Mouse (Mus musculus) stomach, embryonic 14.5 days (tissue): ENCODE measurements around the gene Prnp. TPM values are rescaled to one million over a fixed set of nuclear protein-coding genes. Genes with fewer than 3 reads are reported as not detected.

ENCODE experiments used
- ATAC-seq: fragments of 200-750 bp; cut with Nextera tagmentation; 2 replicates; pipeline ENCODE4 v1.8.0; 2017; ENCODE audit warnings: low read depth, moderate TSS enrichment; ENCODE audit not compliant: insufficient number of reproducible peaks, insufficient read depth, low FRiP score
- H3K27ac ChIP-seq: fragments of 300-500 bp; sonication (generic); 2 replicates; pipeline ENCODE4 v1.5.1; 2014; ENCODE audit warnings: mild to moderate bottlenecking, low read length, moderate library complexity, mixed read lengths
- H3K27me3 ChIP-seq: fragments of 300-500 bp; sonication (generic); 2 replicates; pipeline ENCODE4 v1.6.1; 2014; ENCODE audit warnings: low read length, control low read depth, mixed read lengths; ENCODE audit not compliant: control insufficient read depth, insufficient read depth
- H3K36me3 ChIP-seq: fragments of 300-500 bp; sonication (generic); 2 replicates; pipeline ENCODE4 v1.6.1; 2014; ENCODE audit warnings: mild to moderate bottlenecking, control low read depth, low read length, moderate library complexity, mixed read lengths; ENCODE audit not compliant: control insufficient read depth, insufficient read depth
- H3K4me1 ChIP-seq: fragments of 300-500 bp; sonication (generic); 2 replicates; pipeline ENCODE4 v1.6.1; 2014; ENCODE audit warnings: low read length, control low read depth, mixed read lengths; ENCODE audit not compliant: control insufficient read depth, insufficient read depth
- H3K4me2 ChIP-seq: fragments of 300-500 bp; sonication (generic); replicated peaks from 2 replicates; pipeline ENCODE4 v1.6.1; 2014; ENCODE audit warnings: low read depth, low read length, control low read depth
- H3K4me3 ChIP-seq: fragments of 300-500 bp; sonication (generic); 2 replicates; pipeline ENCODE4 v1.5.1; 2014; ENCODE audit warnings: low read depth, low read length, control low read depth
- H3K9ac ChIP-seq: fragments of 300-500 bp; sonication (generic); replicated peaks from 2 replicates; pipeline ENCODE4 v1.6.1; 2014; ENCODE audit warnings: low read depth, mild to moderate bottlenecking, control low read depth, low read length, moderate library complexity, mixed read lengths
- H3K9me3 ChIP-seq: fragments of 300-500 bp; sonication (generic); 2 replicates; pipeline ENCODE4 v1.6.1; 2016; ENCODE audit warnings: low read depth, low read length, control low read depth; ENCODE audit not compliant: control insufficient read depth
- WGBS: fragments of 180-500 bp; shearing (Covaris S2); extraction: QIAGEN DNeasy Blood & Tissue Kit; methylation state at CpG from one replicate; pipeline ENCODE4 v1.1.7; 2014; 5-methylcytosine and 5-hydroxymethylcytosine counted together
- polyA plus RNA-seq: library from polyadenylated mRNA; unstranded; fragments of >200 nt; fragmentation: Nextera tagmentation; extraction: Ambion mirVana; gene quantifications from 2 replicates; pipeline ENCODE4 v1.2.1, GENCODE M21; 2014

The Prnp gene
- polyA plus RNA-seq, 1 experiment from 2014 or later = 65.5 TPM

GRCm38 (mm10) chr2:131948916-131949639, 39.4 kb downstream of the Prnp start:
- Histone ChIP-seq H3K27me3 (peaks cover 5% of the 10 kb centered on the region; the same call in 1 of the 2 replicates), H3K4me1 (no peaks in the 10 kb centered on the region), H3K27ac (no peak overlapping the region), H3K4me3 (no peak overlapping the region), H3K4me2 (no peak overlapping the region), H3K9ac (no peak overlapping the region), H3K9me3 (no peaks in the 10 kb centered on the region), H3K36me3 (no peaks in the 10 kb centered on the region)
- WGBS = 70% methylated on average over 11 of the region's 11 CpGs
- ATAC-seq = no peak

- Histone ChIP-seq H3K4me3 (no peak overlapping the region), H3K4me2 (no peak overlapping the region), H3K27ac (no peak overlapping the region), H3K9ac (no peak overlapping the region), H3K4me1 (no peaks in the 10 kb centered on the region), H3K27me3 (peaks cover 5% of the 10 kb centered on the region; the same call in 1 of the 2 replicates), H3K9me3 (no peaks in the 10 kb centered on the region), H3K36me3 (no peaks in the 10 kb centered on the region)
- no peak for ATAC-seq
- 38% methylated on average over 9 of the region's 9 CpGs for WGBS
Observed at GRCm38 (mm10) chr2:131949767-131950597, 40.3 kb downstream of the Prnp start.

GRCm38 (mm10) chr2:131950598-131951095, 40.9 kb downstream of the Prnp start, which contains the start of gene Prnd:
Gene Prnd, plus strand, starts transcription at chr2:131950861.
- Histone ChIP-seq H3K9me3 (no peaks in the 10 kb centered on the region), H3K4me1 (no peaks in the 10 kb centered on the region), H3K27me3 (peaks cover 5% of the 10 kb centered on the region; the same call in 1 of the 2 replicates), H3K27ac (no peak within 1 kb of the TSS), H3K4me2 (no peak within 1 kb of the TSS), H3K36me3 (no peaks in the 10 kb centered on the region), H3K9ac (no peak within 1 kb of the TSS), H3K4me3 (0 out of 2 replicates have a peak within 1 kb of the TSS, but pooled peaks have one; percentile 0)
- peak; percentile 26 for ATAC-seq
- WGBS = 10% methylated on average over 11 of the region's 11 CpGs

DNA sequence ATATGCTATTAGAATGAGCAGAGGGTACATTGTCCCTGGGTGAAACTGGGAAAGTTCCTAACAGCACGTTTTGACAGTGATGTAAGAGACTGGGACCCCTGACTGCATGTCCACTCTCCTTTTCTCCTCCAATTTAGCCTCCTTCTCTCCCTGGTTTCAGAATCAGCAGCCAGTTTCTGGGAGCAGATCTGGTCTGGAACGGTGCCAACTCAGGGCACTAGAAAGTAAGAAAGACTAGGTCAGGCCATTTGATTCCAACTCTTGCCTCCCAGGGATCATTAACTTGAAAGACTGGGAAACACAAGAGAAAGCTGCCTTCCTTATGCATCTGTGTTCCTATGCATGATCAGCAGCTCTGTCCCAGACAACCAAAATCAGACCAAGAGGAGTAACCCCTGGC, 42.7 kb downstream of the Prnp start:
- Histone ChIP-seq H3K9ac (no peak overlapping the region), H3K4me3 (no peak overlapping the region), H3K4me1 (no peaks in the 10 kb centered on the region), H3K4me2 (peak overlapping the region; percentile 10; the same call in 1 of the 2 replicates), H3K27me3 (peaks cover 5% of the 10 kb centered on the region; the same call in 1 of the 2 replicates), H3K36me3 (no peaks in the 10 kb centered on the region), H3K27ac (no peak overlapping the region), H3K9me3 (no peaks in the 10 kb centered on the region)
- WGBS = 53% methylated on average over 2 of the region's 2 CpGs
- ATAC-seq = no peak

- 12% methylated on average over 29 of the region's 29 CpGs for whole genome bisulfite sequencing
Observed at GRCm38 (mm10) chr2:131952961-131953538, 43.3 kb downstream of the Prnp start.

GRCm38 (mm10) chr2:131953711-131954110, 44.0 kb downstream of the Prnp start:
- ATAC-seq = no peak
- Histone ChIP-seq H3K4me3 (0 out of 2 replicates have a peak overlapping the region, but pooled peaks have one; percentile 6), H3K27me3 (peaks cover 5% of the 10 kb centered on the region; the same call in 1 of the 2 replicates), H3K27ac (no peak overlapping the region), H3K4me2 (peak overlapping the region; percentile 33), H3K9me3 (no peaks in the 10 kb centered on the region), H3K9ac (no peak overlapping the region), H3K36me3 (no peaks in the 10 kb centered on the region), H3K4me1 (no peaks in the 10 kb centered on the region)
- WGBS = 86% methylated on average over 4 of the region's 4 CpGs

More at GRCm38 (mm10) chr2:131952961-131953538, 43.3 kb downstream of the Prnp start:
- no peak overlapping the region for H3K9ac ChIP-seq
- H3K36me3 ChIP-seq = no peaks in the 10 kb centered on the region
- no peaks in the 10 kb centered on the region for H3K4me1 ChIP-seq
- 0 out of 2 replicates have a peak overlapping the region, but pooled peaks have one; percentile 6 for H3K4me3 ChIP-seq
- no peak; the same call in 1 of the 2 replicates for ATAC-seq
- H3K9me3 ChIP-seq = no peaks in the 10 kb centered on the region
- peak overlapping the region; percentile 33 for H3K4me2 ChIP-seq
- peaks cover 5% of the 10 kb centered on the region; the same call in 1 of the 2 replicates for H3K27me3 ChIP-seq
- no peak overlapping the region for H3K27ac ChIP-seq

GRCm38 (mm10) chr2:131954835-131955234, 45.1 kb downstream of the Prnp start:
- Histone ChIP-seq H3K4me2 (peak overlapping the region; percentile 45), H3K36me3 (no peaks in the 10 kb centered on the region), H3K9ac (no peak overlapping the region), H3K9me3 (no peaks in the 10 kb centered on the region), H3K4me1 (no peaks in the 10 kb centered on the region), H3K27me3 (peaks cover 5% of the 10 kb centered on the region; the same call in 1 of the 2 replicates), H3K27ac (no peak overlapping the region), H3K4me3 (peak overlapping the region; percentile 11; the same call in 1 of the 2 replicates)
- WGBS = 42% methylated on average over 9 of the region's 9 CpGs
- ATAC-seq = no peak

GRCm38 (mm10) chr2:131955264-131955663, 45.5 kb downstream of the Prnp start:
- Histone ChIP-seq H3K27ac (no peak overlapping the region), H3K4me2 (peak overlapping the region; percentile 45), H3K4me1 (no peaks in the 10 kb centered on the region), H3K9me3 (no peaks in the 10 kb centered on the region), H3K4me3 (peak overlapping the region; percentile 11; the same call in 1 of the 2 replicates), H3K9ac (no peak overlapping the region), H3K27me3 (peaks cover 5% of the 10 kb centered on the region; the same call in 1 of the 2 replicates), H3K36me3 (no peaks in the 10 kb centered on the region)
- ATAC-seq = no peak; the same call in 1 of the 2 replicates
- WGBS = 3% methylated on average over 17 of the region's 17 CpGs
